In the genomic region with DNA sequence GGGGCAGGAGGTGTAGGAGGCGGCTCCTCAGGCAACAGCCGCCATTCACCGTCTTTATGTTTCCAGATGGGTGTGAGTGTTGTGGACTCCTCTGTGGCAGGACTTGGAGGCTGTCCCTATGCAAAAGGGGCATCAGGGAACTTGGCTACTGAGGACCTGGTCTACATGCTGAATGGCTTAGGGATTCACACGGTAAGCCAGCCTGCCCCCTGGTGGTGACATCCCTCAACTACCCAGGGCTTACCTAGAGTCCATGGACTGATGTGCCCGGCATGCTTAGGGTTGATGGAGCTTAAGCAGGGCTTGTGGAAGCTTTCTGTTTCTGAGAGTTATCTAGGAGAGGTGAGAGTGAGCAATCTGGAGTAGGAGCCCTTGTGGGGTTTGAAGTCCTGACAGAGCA, we compare ENCODE assay signal across 7 mouse cellular contexts. TPM values are rescaled to one million over a fixed set of nuclear protein-coding genes. Genes with fewer than 3 reads are reported as not detected.
DNase-seq lines count a peak whose midpoint lies in the region; ATAC-seq and TF ChIP-seq lines count a peak whose summit lies in the region.

No protein-coding gene starts in this region.

- no peak for ATAC-seq in lung, embryonic 14.5 days (ENCODE audit: insufficient read depth)

- H3K4me3 ChIP-seq in bone marrow, adult 2 months (replicated peaks; ENCODE audit: control insufficient read depth, low read depth, low read length), result no peak overlapping the region
- no peak overlapping the region for H3K4me3 ChIP-seq in embryonic fibroblast, embryonic 13.5 days (ENCODE audit: insufficient read depth, low read length)
- H3K4me3 ChIP-seq in lung, embryonic 14.5 days (ENCODE audit: low read depth, low read length), result no peak overlapping the region

- H3K27me3 ChIP-seq in lung, embryonic 14.5 days (ENCODE audit: insufficient read depth, low read length), result no peaks in the 10 kb centered on the region

- no peak overlapping the region for H3K4me2 ChIP-seq in lung, embryonic 14.5 days

- no peak for TF ChIP-seq POLR2A in bone marrow, adult 2 months (IDR thresholded peaks at IDR 0.05; ENCODE audit: borderline replicate concordance, control insufficient read depth, low read depth, low read length)
- no peak for TF ChIP-seq POLR2A in embryonic fibroblast, embryonic 13.5 days (IDR thresholded peaks at IDR 0.05; ENCODE audit: low read depth, low read length)

- TF ChIP-seq CTCF in bone marrow, adult 2 months (IDR thresholded peaks at IDR 0.05; ENCODE audit: control insufficient read depth, insufficient read depth, low read length), result peak; percentile 99
- TF ChIP-seq CTCF in embryonic fibroblast, embryonic 13.5 days (IDR thresholded peaks at IDR 0.05; ENCODE audit: borderline replicate concordance, insufficient read depth, low read length), result peak; percentile 96
- peak; percentile 96 for TF ChIP-seq CTCF in lung, embryonic 14.5 days (IDR thresholded peaks at IDR 0.05; ENCODE audit: low read depth)

- no peaks in the 10 kb centered on the region for H3K4me1 ChIP-seq in bone marrow, adult 2 months (ENCODE audit: control insufficient read depth, insufficient read depth, low read length)
- no peaks in the 10 kb centered on the region; the same call in 1 of the 2 replicates for H3K4me1 ChIP-seq in embryonic fibroblast, embryonic 13.5 days (ENCODE audit: control insufficient read depth, insufficient read depth, low read length)
- H3K4me1 ChIP-seq in lung, embryonic 14.5 days (ENCODE audit: insufficient read depth), result 0 out of 2 replicates have a peak, but pooled peaks cover 3% of the 10 kb centered on the region

- 38% methylated on average over 5 of the region's 5 CpGs for WGBS in bone marrow, adult 2 months
- 22% methylated on average over 5 of the region's 5 CpGs for WGBS in lung, embryonic 14.5 days

- H3K9me3 ChIP-seq in lung, embryonic 14.5 days (ENCODE audit: low read depth, low read length), result no peaks in the 10 kb centered on the region

- H3K27ac ChIP-seq in bone marrow, adult 2 months (ENCODE audit: control insufficient read depth, insufficient read depth, low read depth, low read length, poor library complexity), result no peak overlapping the region
- H3K27ac ChIP-seq in embryonic fibroblast, embryonic 13.5 days (ENCODE audit: insufficient read depth, low read length), result no peak overlapping the region
- no peak overlapping the region for H3K27ac ChIP-seq in lung, embryonic 14.5 days (ENCODE audit: low read depth)

- H3K9ac ChIP-seq in lung, embryonic 14.5 days, result no peak overlapping the region

- peaks cover 50% of the 10 kb centered on the region for H3K36me3 ChIP-seq in lung, embryonic 14.5 days (ENCODE audit: insufficient read depth)

- DNase-seq in urinary bladder, postnatal 14 days (ENCODE audit: low spot score), result peak; percentile 87
- no peak for DNase-seq in urinary bladder, adult 2 months (ENCODE audit: low spot score)
- peak; percentile 90 for DNase-seq in kidney, postnatal 10 days
- DNase-seq in lung, embryonic 14.5 days, result peak; percentile 92
- peak; percentile 71 for DNase-seq in right cerebral cortex, postnatal 36 days (ENCODE audit: low spot score in 2 of 2)

RNA-seq across cellular contexts. Expression of gene Gale, which starts 2.8 kb away (rescaled TPM):
- 20.4 and 36.8 TPM in 2 replicates for polyA plus RNA-seq in urinary bladder, adult 2 months (2012; rRNA removed)
- polyA plus RNA-seq in bone marrow, adult 2 months (2011; ENCODE audit: insufficient read depth, insufficient read length, low replicate concordance, missing spikeins), result 4.7 and 11.0 TPM in 2 replicates
- 12.7 and 18.0 TPM in 2 replicates for polyA plus RNA-seq in embryonic fibroblast, embryonic 13.5 days (2011; ENCODE audit: insufficient read length, low read depth, missing spikeins)
- 27.0 and 30.3 TPM in 2 replicates for polyA plus RNA-seq in lung, embryonic 14.5 days (2014; fragmentation: Nextera tagmentation; extraction: Ambion mirVana)

RNA-seq across cellular contexts. Expression of gene Lypla2, which starts 11.7 kb away (rescaled TPM):
- polyA plus RNA-seq in urinary bladder, adult 2 months (2012; rRNA removed), result 55.2 and 63.6 TPM in 2 replicates
- 34.8 and 42.1 TPM in 2 replicates for polyA plus RNA-seq in bone marrow, adult 2 months (2011; ENCODE audit: insufficient read depth, insufficient read length, low replicate concordance, missing spikeins)
- 31.6 and 35.5 TPM in 2 replicates for polyA plus RNA-seq in embryonic fibroblast, embryonic 13.5 days (2011; ENCODE audit: insufficient read length, low read depth, missing spikeins)
- polyA plus RNA-seq in lung, embryonic 14.5 days (2014; fragmentation: Nextera tagmentation; extraction: Ambion mirVana), result 117 and 132 TPM in 2 replicates

RNA-seq across cellular contexts. Expression of gene Hmgcl, which starts 14.5 kb away (rescaled TPM):
- 64.9 and 79.9 TPM in 2 replicates for polyA plus RNA-seq in urinary bladder, adult 2 months (2012; rRNA removed)
- 39.0 and 65.5 TPM in 2 replicates for polyA plus RNA-seq in bone marrow, adult 2 months (2011; ENCODE audit: insufficient read depth, insufficient read length, low replicate concordance, missing spikeins)
- polyA plus RNA-seq in embryonic fibroblast, embryonic 13.5 days (2011; ENCODE audit: insufficient read length, low read depth, missing spikeins), result 19.5 and 24.1 TPM in 2 replicates
- 71.7 and 78.1 TPM in 2 replicates for polyA plus RNA-seq in lung, embryonic 14.5 days (2014; fragmentation: Nextera tagmentation; extraction: Ambion mirVana)

RNA-seq across cellular contexts. Expression of gene Pithd1, which starts 26.3 kb away (rescaled TPM):
- polyA plus RNA-seq in urinary bladder, adult 2 months (2012; rRNA removed), result 41.4 and 46.9 TPM in 2 replicates
- polyA plus RNA-seq in bone marrow, adult 2 months (2011; ENCODE audit: insufficient read depth, insufficient read length, low replicate concordance, missing spikeins), result 48.2 and 49.8 TPM in 2 replicates
- polyA plus RNA-seq in embryonic fibroblast, embryonic 13.5 days (2011; ENCODE audit: insufficient read length, low read depth, missing spikeins), result 17.5 and 22.1 TPM in 2 replicates
- polyA plus RNA-seq in lung, embryonic 14.5 days (2014; fragmentation: Nextera tagmentation; extraction: Ambion mirVana), result 54.6 and 61.5 TPM in 2 replicates

RNA-seq across cellular contexts. Expression of gene Fuca1, which starts 40.2 kb away (rescaled TPM):
- polyA plus RNA-seq in urinary bladder, adult 2 months (2012; rRNA removed), result 75.9 and 84.2 TPM in 2 replicates
- polyA plus RNA-seq in bone marrow, adult 2 months (2011; ENCODE audit: insufficient read depth, insufficient read length, low replicate concordance, missing spikeins), result 57.7 and 172 TPM in 2 replicates
- polyA plus RNA-seq in embryonic fibroblast, embryonic 13.5 days (2011; ENCODE audit: insufficient read length, low read depth, missing spikeins), result 90.2 and 92.2 TPM in 2 replicates
- 65.1 and 72.7 TPM in 2 replicates for polyA plus RNA-seq in lung, embryonic 14.5 days (2014; fragmentation: Nextera tagmentation; extraction: Ambion mirVana)
